Comparison of ENCODE assay signal across 21 mouse cellular contexts in the genomic region with DNA sequence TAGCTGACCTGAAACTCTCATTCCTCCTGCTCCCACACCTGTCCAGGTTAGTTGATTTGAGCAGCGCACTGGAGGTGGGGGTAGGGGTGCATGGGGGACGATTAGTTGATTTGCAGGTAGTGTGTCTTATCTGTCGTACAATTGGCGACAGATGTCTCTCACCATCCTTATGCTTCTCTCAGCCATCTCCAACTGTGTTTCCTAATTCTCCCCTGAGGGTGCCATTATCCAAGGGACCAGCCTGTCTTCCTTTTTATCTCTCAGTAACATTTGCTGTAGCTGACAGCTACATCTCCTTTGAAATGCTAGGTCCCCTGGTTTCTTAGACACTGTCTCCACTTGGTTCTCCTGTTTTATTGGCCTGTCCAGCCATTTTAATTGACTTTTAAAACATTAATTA. TPM values are rescaled to one million over a fixed set of nuclear protein-coding genes. Genes with fewer than 3 reads are reported as not detected.
DNase-seq lines count a peak whose midpoint lies in the region; ATAC-seq and TF ChIP-seq lines count a peak whose summit lies in the region.
"Had no signal": no experiment of that assay in that cellular context is flagged by ENCODE, and none has a peak within 500 bp of the region (broad histone marks: within the 10 kb centered on the region; RNA-seq: fewer than 3 reads in every experiment).

No protein-coding gene starts in this region.

- no peak for DNase-seq in stomach, postnatal 0 days (ENCODE audit: low spot score)
- peak; percentile 74 to 79 (median 77) for DNase-seq in liver, embryonic 14.5 days (ENCODE audit: low read depth in 3 of 3, low spot score in 3 of 3)
- no peak for DNase-seq in gastrocnemius, postnatal 14 days
- DNase-seq in left cerebral cortex, adult 18-20 months (ENCODE audit: low spot score in 2 of 2) = no peak
- DNase-seq: adrenal gland, adult 2 months; B cell, adult 2 months; cerebellum, adult 11 months; heart, postnatal 36 days; kidney, postnatal 4 days; thymus, postnatal 25 days had no signal

- H3K4me3 ChIP-seq in stomach, embryonic 15.5 days (replicated peaks) = no peak overlapping the region
- no peak overlapping the region for H3K4me3 ChIP-seq in stomach, postnatal 0 days (ENCODE audit: low read depth, low read length)
- no peak overlapping the region; a peak in 1 of 4 replicates for H3K4me3 ChIP-seq in liver, embryonic 14.5 days (ENCODE audit: insufficient read depth in 1 of 2, low read depth in 2 of 2, low read length in 2 of 2)
- H3K4me3 ChIP-seq in kidney, embryonic 14.5 days (ENCODE audit: low read length) = no peak overlapping the region
- H3K4me3 ChIP-seq in midbrain, embryonic 13.5 days (replicated peaks) = no peak overlapping the region
- H3K4me3 ChIP-seq: embryonic facial prominence, embryonic 12.5 days; heart, embryonic 13.5 days; kidney, embryonic 15.5 days; limb, embryonic 13.5 days; midbrain, embryonic 15.5 days had no signal

- no peak overlapping the region for H3K27ac ChIP-seq in stomach, embryonic 15.5 days
- no peak overlapping the region for H3K27ac ChIP-seq in stomach, postnatal 0 days (replicated peaks)
- peak overlapping the region; percentile 91 for H3K27ac ChIP-seq in liver, embryonic 14.5 days
- no peak overlapping the region for H3K27ac ChIP-seq in kidney, embryonic 14.5 days (ENCODE audit: low read depth, low read length)
- no peak overlapping the region for H3K27ac ChIP-seq in midbrain, embryonic 13.5 days
- H3K27ac ChIP-seq: embryonic facial prominence, embryonic 12.5 days; heart, embryonic 13.5 days; hindbrain, embryonic 14.5 days; kidney, embryonic 15.5 days; limb, embryonic 13.5 days; midbrain, embryonic 15.5 days had no signal

- H3K4me1 ChIP-seq in stomach, embryonic 15.5 days = no peaks in the 10 kb centered on the region
- H3K4me1 ChIP-seq in stomach, postnatal 0 days (replicated peaks; ENCODE audit: control insufficient read depth, insufficient read depth) = no peaks in the 10 kb centered on the region
- peaks cover 25 to 31% of the 10 kb centered on the region in 2 experiments for H3K4me1 ChIP-seq in liver, embryonic 14.5 days (replicated peaks; ENCODE audit: control insufficient read depth in 2 of 2, insufficient read depth in 2 of 2, low read length in 1 of 2)
- no peaks in the 10 kb centered on the region; the same call in 1 of the 2 replicates for H3K4me1 ChIP-seq in kidney, embryonic 14.5 days (ENCODE audit: control insufficient read depth, insufficient read depth, low read length)
- no peaks in the 10 kb centered on the region for H3K4me1 ChIP-seq in midbrain, embryonic 13.5 days (replicated peaks)
- H3K4me1 ChIP-seq: embryonic facial prominence, embryonic 12.5 days; limb, embryonic 13.5 days; midbrain, embryonic 15.5 days had no signal

- TF ChIP-seq EP300 in stomach, postnatal 0 days (optimal IDR thresholded peaks at IDR 0.05) = no peak
- peak; percentile 93 for TF ChIP-seq EP300 in liver, embryonic 14.5 days (IDR thresholded peaks at IDR 0.05; ENCODE audit: low read depth)

- peak; percentile 40; the same call in 1 of the 2 replicates for ATAC-seq in stomach, embryonic 15.5 days (ENCODE audit: insufficient read depth, low FRiP score, low read depth)
- ATAC-seq in stomach, postnatal 0 days (ENCODE audit: low FRiP score, low TSS enrichment) = no peak
- ATAC-seq in erythroblast, adult 5-6 weeks (replicated peaks; ENCODE audit: low FRiP score, poor library complexity, severe bottlenecking) = peak; percentile 89
- ATAC-seq in liver, embryonic 14.5 days (ENCODE audit: insufficient read depth) = peak; percentile 89
- no peak for ATAC-seq in kidney, embryonic 14.5 days (ENCODE audit: low FRiP score, low TSS enrichment)
- ATAC-seq in midbrain, embryonic 13.5 days = no peak
- ATAC-seq: forebrain, embryonic 16.5 days; midbrain, embryonic 15.5 days had no signal

- H3K4me2 ChIP-seq in stomach, embryonic 15.5 days = no peak overlapping the region
- no peak overlapping the region for H3K4me2 ChIP-seq in stomach, postnatal 0 days (replicated peaks; ENCODE audit: low read depth)
- H3K4me2 ChIP-seq in liver, embryonic 14.5 days (ENCODE audit: low read depth) = peak overlapping the region; percentile 54
- H3K4me2 ChIP-seq in kidney, embryonic 14.5 days (replicated peaks; ENCODE audit: low read depth, low read length) = no peak overlapping the region
- H3K4me2 ChIP-seq in midbrain, embryonic 13.5 days (replicated peaks) = no peak overlapping the region
- H3K4me2 ChIP-seq: embryonic facial prominence, embryonic 12.5 days; heart, embryonic 13.5 days; hindbrain, embryonic 14.5 days; kidney, embryonic 15.5 days; limb, embryonic 13.5 days; midbrain, embryonic 15.5 days had no signal

- no peaks in the 10 kb centered on the region for H3K9me3 ChIP-seq in stomach, embryonic 15.5 days
- no peaks in the 10 kb centered on the region for H3K9me3 ChIP-seq in stomach, postnatal 0 days (ENCODE audit: control insufficient read depth, low read length)
- H3K9me3 ChIP-seq in liver, embryonic 14.5 days (ENCODE audit: control insufficient read depth, low read length) = no peaks in the 10 kb centered on the region
- no peaks in the 10 kb centered on the region for H3K9me3 ChIP-seq in kidney, embryonic 14.5 days (ENCODE audit: control insufficient read depth, low read length)
- H3K9me3 ChIP-seq in midbrain, embryonic 13.5 days = no peaks in the 10 kb centered on the region
- H3K9me3 ChIP-seq: embryonic facial prominence, embryonic 12.5 days; heart, embryonic 13.5 days; kidney, embryonic 15.5 days; limb, embryonic 13.5 days; midbrain, embryonic 15.5 days had no signal

- WGBS in stomach, embryonic 15.5 days = 78% methylated on average over 4 of the region's 4 CpGs
- WGBS in stomach, postnatal 0 days = 81% methylated on average over 4 of the region's 4 CpGs
- 10% methylated on average over 4 of the region's 4 CpGs for WGBS in liver, embryonic 14.5 days (ENCODE audit: insufficient replicate concordance)
- 86% methylated on average over 4 of the region's 4 CpGs for WGBS in kidney, embryonic 14.5 days
- 74% methylated on average over 4 of the region's 4 CpGs for WGBS in midbrain, embryonic 13.5 days

- intact Hi-C loops in gastrocnemius, postnatal 14 days (cut with DNase I; ENCODE audit: low total_unique reads) = no loop called here

- H3K36me3 ChIP-seq in stomach, embryonic 15.5 days = no peaks in the 10 kb centered on the region
- no peaks in the 10 kb centered on the region for H3K36me3 ChIP-seq in stomach, postnatal 0 days (ENCODE audit: control insufficient read depth, insufficient read depth, low read length)
- no peaks in the 10 kb centered on the region for H3K36me3 ChIP-seq in liver, embryonic 14.5 days (replicated peaks; ENCODE audit: control insufficient read depth, insufficient read depth, low read depth)
- H3K36me3 ChIP-seq in kidney, embryonic 14.5 days (ENCODE audit: control insufficient read depth, insufficient read depth, low read length) = no peaks in the 10 kb centered on the region
- no peaks in the 10 kb centered on the region for H3K36me3 ChIP-seq in midbrain, embryonic 13.5 days
- H3K36me3 ChIP-seq: embryonic facial prominence, embryonic 12.5 days; heart, embryonic 13.5 days; kidney, embryonic 15.5 days; limb, embryonic 13.5 days; midbrain, embryonic 15.5 days had no signal

- H3K27me3 ChIP-seq in stomach, embryonic 15.5 days (replicated peaks) = no peaks in the 10 kb centered on the region
- no peaks in the 10 kb centered on the region for H3K27me3 ChIP-seq in stomach, postnatal 0 days (ENCODE audit: control insufficient read depth, insufficient read depth, low read length)
- no peaks in the 10 kb centered on the region for H3K27me3 ChIP-seq in liver, embryonic 14.5 days (ENCODE audit: control insufficient read depth, insufficient read depth, low read length)
- no peaks in the 10 kb centered on the region for H3K27me3 ChIP-seq in kidney, embryonic 14.5 days (ENCODE audit: control insufficient read depth, insufficient read depth, low read length)
- H3K27me3 ChIP-seq in midbrain, embryonic 13.5 days = no peaks in the 10 kb centered on the region
- H3K27me3 ChIP-seq: embryonic facial prominence, embryonic 12.5 days; heart, embryonic 13.5 days; kidney, embryonic 15.5 days; limb, embryonic 13.5 days had no signal

- no peak for TF ChIP-seq CTCF in stomach, postnatal 0 days (IDR thresholded peaks at IDR 0.05; ENCODE audit: low read depth)
- no peak for TF ChIP-seq CTCF in liver, embryonic 14.5 days (IDR thresholded peaks at IDR 0.05; ENCODE audit: low read depth)

- H3K9ac ChIP-seq in stomach, embryonic 15.5 days = no peak overlapping the region
- no peak overlapping the region for H3K9ac ChIP-seq in stomach, postnatal 0 days (ENCODE audit: low read length)
- peak overlapping the region; percentile 58 for H3K9ac ChIP-seq in liver, embryonic 14.5 days (replicated peaks)
- H3K9ac ChIP-seq in kidney, embryonic 14.5 days (ENCODE audit: low read depth, low read length) = no peak overlapping the region
- H3K9ac ChIP-seq in midbrain, embryonic 13.5 days (replicated peaks) = no peak overlapping the region
- H3K9ac ChIP-seq: embryonic facial prominence, embryonic 12.5 days; heart, embryonic 13.5 days; hindbrain, embryonic 14.5 days; kidney, embryonic 15.5 days; limb, embryonic 13.5 days; midbrain, embryonic 15.5 days had no signal

RNA-seq across cellular contexts. Expression of a gene that starts 8.2 kb away (rescaled TPM):
- polyA plus RNA-seq in stomach, embryonic 15.5 days (2015; fragmentation: Nextera tagmentation; extraction: Ambion mirVana) = 4.2 and 5.1 TPM in 2 replicates
- 1.1 and 1.2 TPM in 2 replicates for polyA plus RNA-seq in stomach, postnatal 0 days (2015; fragmentation: Nextera tagmentation; extraction: Ambion mirVana)
- total RNA-seq in erythroblast, adult 5-6 weeks (2015; ENCODE audit: low replicate concordance) = 4.2 and 9.2 TPM in 2 replicates
- total RNA-seq in erythroblast, adult 5-6 weeks (2017; ENCODE audit: low replicate concordance) = 7.1 and 17.3 TPM in 2 replicates
- polyA plus RNA-seq in liver, embryonic 14.5 days (2012; rRNA removed) = 4.0 and 4.9 TPM in 2 replicates
- 2.3 and 2.7 TPM in 2 replicates for polyA plus RNA-seq in liver, embryonic 14.5 days (2014; fragmentation: Nextera tagmentation; extraction: Ambion mirVana)
- 1 to 10 TPM; 2.6 to 2.9 TPM for total RNA-seq in gastrocnemius, postnatal 14 days (2021)
- 10 to 100 TPM; 20.4 to 20.7 TPM for total RNA-seq in left cerebral cortex, adult 18-20 months (2021)
- polyA plus RNA-seq in kidney, embryonic 14.5 days (2014; fragmentation: Nextera tagmentation; extraction: Ambion mirVana) = 5.1 and 7.7 TPM in 2 replicates
- 9.1 and 9.5 TPM in 2 replicates for polyA plus RNA-seq in midbrain, embryonic 13.5 days (2015; fragmentation: Nextera tagmentation; extraction: Ambion mirVana)

Comparison
In these comparisons a context has a peak if more than half of its experiments do, and no peak if none do; other contexts are left out.
1. ATAC-seq: peak in stomach, embryonic 15.5 days (single experiment), erythroblast, adult 5-6 weeks (single experiment) and liver, embryonic 14.5 days (single experiment); none in stomach, postnatal 0 days (single experiment), kidney, embryonic 14.5 days (single experiment) and midbrain, embryonic 13.5 days (single experiment).
2. DNase-seq: peak in liver, embryonic 14.5 days (3 of 3); none in stomach, postnatal 0 days (single experiment), gastrocnemius, postnatal 14 days (single experiment) and left cerebral cortex, adult 18-20 months (0 of 2).